Mouse (Mus musculus) fat pad, adult 2 months (tissue): ENCODE data around the gene Gm14443.
"Not testable (repeated sequence)": the region's sequence is repeated elsewhere in the genome, so short reads cannot be mapped to it uniquely, and the experiment has no call there.

Experiments used
- DNase-seq: peaks from one replicate; pipeline ENCODE4 v3.0.0-alpha.2; 2011; ENCODE audit warnings: low read depth, low spot score; ENCODE audit errors: extremely low read depth

The Gm14443 gene

GRCm38 (mm10) chr2:175175401-175176180 lies at the start of gene Gm14443:
Gene Gm14443, minus strand, starts transcription at chr2:175175871.
- DNase-seq = not testable (repeated sequence)

DNA sequence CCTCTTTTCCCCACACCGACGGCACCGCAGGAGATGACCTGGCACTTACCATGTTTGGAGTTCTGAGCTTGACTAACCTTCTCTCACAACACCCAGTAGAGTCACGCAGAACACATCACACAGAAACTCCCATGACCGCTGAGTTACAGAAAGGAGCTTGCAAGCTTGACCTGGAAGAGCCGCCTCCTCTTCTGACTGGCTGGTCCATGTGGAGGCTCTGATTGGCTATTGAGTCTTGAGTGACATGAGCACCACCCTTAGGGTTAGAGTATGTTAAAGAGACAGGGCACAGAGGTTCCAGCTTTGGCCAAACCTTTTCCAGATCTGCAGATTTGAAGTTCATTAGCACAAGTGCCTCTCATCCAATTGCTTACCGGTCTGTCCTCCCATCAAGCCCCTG lies 31.1 kb upstream of the Gm14443 start, which contains the start of gene Gm14391:
Gm14391 (minus strand) TSS at position 186 of the 400 bp plus-strand sequence.
- DNase-seq = not testable (repeated sequence)

GRCm38 (mm10) chr2:175179008-175179407 lies 3.3 kb upstream of the Gm14443 start:
- DNase-seq = not testable (repeated sequence)

DNA sequence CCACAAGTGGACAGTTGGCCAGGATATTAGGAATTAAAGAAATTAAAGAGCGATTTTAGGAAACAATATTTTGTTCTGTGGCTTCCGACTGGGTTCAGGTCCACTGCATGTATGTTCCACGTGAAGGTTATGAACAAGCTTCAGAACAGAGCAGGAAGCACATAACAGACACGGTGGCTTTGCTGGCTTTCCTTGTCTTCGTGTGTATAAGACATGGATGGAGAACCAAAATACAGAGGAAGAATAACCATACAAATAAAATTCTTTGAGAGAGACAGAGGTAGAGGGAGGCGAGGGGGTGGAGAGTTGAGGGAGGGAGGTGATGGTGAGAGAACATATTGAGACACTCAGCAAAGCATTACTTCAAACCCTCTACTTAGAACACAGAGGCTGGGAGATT lies 641 bp upstream of the Gm14443 start:
- DNase-seq = no peak

GRCm38 (mm10) chr2:175174058-175174457 lies 1.6 kb downstream of the Gm14443 start:
- not testable (repeated sequence) for DNase-seq

DNA sequence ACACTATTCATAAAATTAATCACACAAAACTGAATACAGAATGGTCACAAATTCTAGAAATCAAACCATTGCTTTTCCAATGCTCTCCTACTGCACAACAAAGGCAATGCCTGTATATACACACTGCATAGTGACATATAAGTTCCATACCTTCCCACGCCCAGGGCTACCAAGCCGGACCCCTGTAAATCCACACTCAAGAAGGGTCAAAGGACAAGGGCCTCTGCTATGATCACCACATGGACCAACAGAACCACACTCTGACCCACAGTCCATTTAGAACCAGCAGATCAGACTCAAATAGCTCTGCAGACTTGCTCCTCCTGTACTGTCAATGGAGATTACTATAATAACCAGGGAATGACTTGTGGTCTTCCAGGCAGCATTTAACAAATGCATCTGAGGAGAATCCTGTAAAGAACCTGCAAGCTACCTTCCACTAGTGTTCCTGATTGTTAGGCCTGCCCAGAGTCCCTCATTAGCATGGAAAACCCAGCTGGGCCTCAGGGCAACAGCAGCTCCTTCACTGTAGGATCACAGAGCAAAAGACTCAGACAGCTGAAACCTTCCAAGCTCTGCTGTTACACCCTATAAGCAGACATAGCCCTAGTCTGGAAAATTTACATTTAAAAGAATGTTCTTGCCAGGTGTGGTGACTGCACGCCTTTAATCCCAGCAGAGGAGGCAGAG lies 2.6 kb downstream of the Gm14443 start:
- DNase-seq = not testable (repeated sequence)

GRCm38 (mm10) chr2:175172123-175172522 lies 3.5 kb downstream of the Gm14443 start:
- no peak for DNase-seq

DNA sequence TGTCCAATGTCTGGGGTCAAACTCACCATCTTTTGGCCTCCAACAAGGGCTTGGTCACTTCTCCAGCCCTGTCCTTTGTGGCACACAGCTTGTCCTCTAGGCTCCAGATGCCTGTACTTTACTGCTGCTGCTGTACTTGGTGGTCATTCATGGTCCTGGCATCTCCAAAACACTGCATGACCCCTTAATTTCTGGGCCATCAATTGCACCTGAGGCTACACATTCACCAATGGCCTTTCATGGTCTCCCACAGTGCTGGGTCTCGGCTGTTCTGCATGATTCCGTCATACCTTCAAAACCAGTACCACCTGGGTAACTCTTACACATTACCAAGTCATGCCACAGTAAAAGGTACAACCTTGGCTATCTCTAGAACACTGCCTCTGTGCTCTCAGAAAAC lies 8.8 kb downstream of the Gm14443 start:
- not testable (repeated sequence) for DNase-seq

GRCm38 (mm10) chr2:175165110-175165509 lies 10.6 kb downstream of the Gm14443 start:
- not testable (repeated sequence) for DNase-seq

DNA sequence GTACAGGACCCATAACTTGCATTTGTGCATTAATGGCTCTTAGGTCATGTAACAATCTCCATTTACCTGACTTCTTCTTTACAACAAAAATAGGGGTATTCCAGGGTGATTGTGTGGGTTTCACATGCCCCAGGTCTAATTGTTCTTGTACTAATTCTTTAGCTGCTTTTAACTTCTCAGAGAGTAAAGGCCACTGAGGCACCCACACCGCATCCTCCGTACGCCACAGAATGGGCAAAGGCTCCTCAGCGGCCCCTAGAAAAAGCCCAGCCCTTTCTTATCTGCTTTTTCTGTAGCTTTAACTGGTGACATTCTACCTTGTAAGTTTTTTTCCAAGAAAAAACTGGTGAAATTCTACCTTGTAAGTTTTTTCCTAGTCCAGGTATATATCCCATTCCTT lies 14.2 kb downstream of the Gm14443 start:
- DNase-seq = not testable (repeated sequence)

GRCm38 (mm10) chr2:175158642-175159041 lies 17.0 kb downstream of the Gm14443 start:
- no peak for DNase-seq

GRCm38 (mm10) chr2:175156696-175157095 lies 19.0 kb downstream of the Gm14443 start:
- no peak for DNase-seq

DNA sequence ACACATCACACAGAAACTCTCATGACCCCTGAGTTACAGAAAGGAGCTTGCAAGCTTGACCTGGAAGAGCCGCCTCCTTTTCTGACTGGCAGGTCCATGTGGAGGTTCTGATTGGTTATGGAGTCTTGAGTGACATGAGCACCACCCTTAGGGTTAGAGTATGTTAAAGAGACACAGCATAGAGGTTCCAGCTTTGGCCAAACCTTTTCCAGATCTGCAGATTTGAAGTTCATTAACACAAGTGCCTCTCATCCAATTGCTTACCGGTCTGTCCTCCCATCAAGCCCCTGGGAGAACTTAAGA lies 33.7 kb downstream of the Gm14443 start, which contains the start of gene Gm14399:
Gm14399 (minus strand) TSS at position 20 of the 303 bp plus-strand sequence.
- not testable (repeated sequence) for DNase-seq

DNA sequence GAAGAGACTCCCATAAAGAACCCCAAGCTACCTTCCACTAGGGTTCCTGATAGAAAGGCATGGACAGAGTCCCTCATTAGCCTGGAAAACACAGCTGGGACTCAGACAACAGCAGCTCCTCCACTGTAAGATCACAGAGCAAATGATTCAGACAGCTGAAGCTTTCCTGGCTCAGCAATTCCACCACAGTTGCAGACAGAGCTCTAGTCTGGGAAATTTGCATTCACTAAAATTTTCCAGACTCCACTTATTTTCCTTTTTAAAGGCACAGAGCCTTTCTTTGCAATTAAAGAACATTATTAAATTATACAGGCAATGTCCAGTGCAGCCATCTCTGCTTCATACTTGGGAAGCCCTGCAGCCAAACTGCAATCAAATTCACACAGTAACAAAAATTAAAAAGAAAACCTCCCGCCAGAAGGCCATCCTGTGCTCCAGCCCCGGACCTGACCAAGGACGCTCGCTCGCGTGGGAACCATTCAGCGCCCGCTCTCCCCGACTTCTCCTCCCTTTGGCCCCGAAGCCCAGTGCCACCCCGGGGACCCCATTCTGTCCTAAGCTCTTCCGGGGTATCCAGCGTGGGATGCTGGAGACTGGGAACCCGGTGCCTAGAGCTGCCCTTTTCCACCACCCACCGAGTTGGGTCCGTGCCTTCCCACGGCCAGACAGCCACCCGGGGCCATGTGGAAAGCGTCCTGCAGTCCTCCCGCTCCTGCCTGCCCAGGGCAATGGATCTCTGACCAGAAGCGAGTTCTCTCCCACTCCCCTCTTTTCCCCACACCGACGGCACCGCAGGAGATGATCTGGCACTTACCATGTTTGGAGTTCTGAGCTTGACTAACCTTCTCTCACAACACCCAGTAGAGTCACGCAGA lies 34.3 kb downstream of the Gm14443 start:
- not testable (repeated sequence) for DNase-seq

DNA sequence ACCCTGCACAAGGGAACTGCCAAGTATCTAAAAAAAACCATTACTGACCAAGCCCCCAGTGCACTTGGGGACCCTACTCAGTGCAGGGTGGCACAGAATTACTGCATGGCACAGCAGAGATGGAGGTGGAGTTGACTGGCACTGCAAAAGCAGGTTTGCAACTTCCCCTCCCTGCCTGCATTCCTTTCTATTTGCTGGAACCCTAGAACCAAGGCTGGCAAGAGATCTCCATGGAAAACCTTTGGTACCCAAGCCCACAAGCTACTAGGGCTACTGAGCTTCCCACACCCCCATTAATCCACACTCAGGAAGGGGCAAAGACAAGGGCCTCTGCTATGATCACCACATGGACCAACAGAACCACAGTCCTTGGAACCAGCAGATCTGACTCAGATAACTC lies 35.0 kb downstream of the Gm14443 start:
- DNase-seq = not testable (repeated sequence)
